17 mouse cellular contexts compared by ENCODE assay signal in the genomic region with DNA sequence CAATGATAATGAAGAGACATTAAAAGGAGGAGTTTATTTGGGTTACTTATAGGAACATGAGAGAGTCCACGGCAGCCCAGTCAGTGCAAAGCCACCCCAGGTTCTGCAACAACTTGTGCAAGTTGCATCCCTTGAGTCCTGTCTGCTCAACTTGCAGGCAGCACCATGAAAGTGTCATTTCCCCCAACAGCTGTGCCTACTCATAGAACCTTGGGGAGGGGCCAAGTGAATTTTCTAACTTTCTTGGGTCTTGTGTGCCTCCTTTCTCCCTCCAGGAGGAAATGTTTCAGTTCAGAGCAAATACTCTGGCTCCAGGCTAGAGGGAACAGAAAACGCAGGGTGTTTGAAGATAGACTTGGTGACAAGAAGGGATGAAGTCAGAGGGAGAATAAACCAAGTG.
DNase-seq lines count a peak whose midpoint lies in the region; ATAC-seq and TF ChIP-seq lines count a peak whose summit lies in the region.
"Had no signal": no experiment of that assay in that cellular context is flagged by ENCODE, and none has a peak within 500 bp of the region (broad histone marks: within the 10 kb centered on the region; RNA-seq: fewer than 3 reads in every experiment).

No protein-coding gene starts in this region.

- no peak overlapping the region for H3K27ac ChIP-seq in heart, embryonic 12.5 days (ENCODE audit: poor library complexity, severe bottlenecking)
- H3K27ac ChIP-seq in lung, postnatal 0 days (ENCODE audit: low read length) = no peak overlapping the region
- peak overlapping the region; percentile 10; the same call in 1 of the 2 replicates for H3K27ac ChIP-seq in stomach, embryonic 16.5 days (ENCODE audit: low read length)
- H3K27ac ChIP-seq in liver, postnatal 0 days (ENCODE audit: low read depth) = no peak overlapping the region
- H3K27ac ChIP-seq: forebrain, embryonic 13.5 days; heart, embryonic 15.5 days; hindbrain, embryonic 15.5 days; limb, embryonic 10.5 days; liver, embryonic 14.5 days; neural tube, embryonic 12.5 days had no signal

- no peak for TF ChIP-seq EP300 in lung, postnatal 0 days (IDR thresholded peaks at IDR 0.05)
- TF ChIP-seq EP300 in liver, postnatal 0 days (IDR thresholded peaks at IDR 0.05; ENCODE audit: low read depth) = no peak

- ATAC-seq in heart, embryonic 12.5 days (ENCODE audit: insufficient number of reproducible peaks, low FRiP score) = no peak
- ATAC-seq in lung, postnatal 0 days = no peak
- ATAC-seq in stomach, embryonic 16.5 days (ENCODE audit: insufficient read depth, low FRiP score) = no peak
- no peak for ATAC-seq in liver, postnatal 0 days
- ATAC-seq: forebrain, embryonic 13.5 days had no signal

- no peak overlapping the region for H3K4me3 ChIP-seq in heart, embryonic 12.5 days
- no peak overlapping the region for H3K4me3 ChIP-seq in lung, postnatal 0 days (ENCODE audit: low read depth, low read length)
- no peak overlapping the region for H3K4me3 ChIP-seq in stomach, embryonic 16.5 days (replicated peaks; ENCODE audit: low read length)
- H3K4me3 ChIP-seq in liver, postnatal 0 days (ENCODE audit: low read depth, low read length) = no peak overlapping the region
- H3K4me3 ChIP-seq: forebrain, embryonic 13.5 days; heart, embryonic 15.5 days; hindbrain, embryonic 15.5 days; limb, embryonic 10.5 days; neural tube, embryonic 12.5 days had no signal

- TF ChIP-seq CTCF in lung, postnatal 0 days (IDR thresholded peaks at IDR 0.05) = no peak
- TF ChIP-seq CTCF in liver, postnatal 0 days (IDR thresholded peaks at IDR 0.05; ENCODE audit: low read depth) = no peak

- no peak overlapping the region for H3K9ac ChIP-seq in heart, embryonic 12.5 days
- H3K9ac ChIP-seq in lung, postnatal 0 days (replicated peaks; ENCODE audit: low read depth) = no peak overlapping the region
- no peak overlapping the region for H3K9ac ChIP-seq in stomach, embryonic 16.5 days (ENCODE audit: low read length)
- no peak overlapping the region for H3K9ac ChIP-seq in liver, postnatal 0 days (replicated peaks)
- H3K9ac ChIP-seq: forebrain, embryonic 13.5 days; heart, embryonic 15.5 days; hindbrain, embryonic 15.5 days; liver, embryonic 14.5 days; neural tube, embryonic 12.5 days had no signal

- 56% methylated on average over 2 of the region's 2 CpGs for WGBS in heart, embryonic 12.5 days
- WGBS in lung, postnatal 0 days = 52% methylated on average over 2 of the region's 2 CpGs
- 59% methylated on average over 2 of the region's 2 CpGs for WGBS in stomach, embryonic 16.5 days
- WGBS in liver, postnatal 0 days (ENCODE audit: insufficient replicate concordance) = 81% methylated on average over 2 of the region's 2 CpGs

- peak; percentile 95 for DNase-seq in heart, adult 11 months
- peak; percentile 35 for DNase-seq in lung, postnatal 0 days (ENCODE audit: low spot score)
- no peak for DNase-seq in lung, adult 18-20 months
- DNase-seq in kidney, postnatal 10 days = peak; percentile 73
- DNase-seq in cerebellum, adult 11 months = no peak
- DNase-seq in liver, postnatal 0 days = no peak
- DNase-seq: adrenal gland, postnatal 10 days; cerebellum, postnatal 10 days; layer of hippocampus, postnatal 36 days had no signal

- peaks cover 5% of the 10 kb centered on the region for H3K27me3 ChIP-seq in heart, embryonic 12.5 days (replicated peaks)
- H3K27me3 ChIP-seq in lung, postnatal 0 days (replicated peaks; ENCODE audit: insufficient read depth, low read length) = no peaks in the 10 kb centered on the region
- H3K27me3 ChIP-seq in stomach, embryonic 16.5 days (ENCODE audit: control insufficient read depth, insufficient read depth, low read length) = no peaks in the 10 kb centered on the region
- H3K27me3 ChIP-seq in liver, postnatal 0 days (ENCODE audit: insufficient read depth, low read length) = no peaks in the 10 kb centered on the region
- H3K27me3 ChIP-seq: forebrain, embryonic 13.5 days; heart, embryonic 15.5 days; hindbrain, embryonic 15.5 days; neural tube, embryonic 12.5 days had no signal

- no peak overlapping the region for H3K4me2 ChIP-seq in heart, embryonic 12.5 days
- H3K4me2 ChIP-seq in lung, postnatal 0 days (replicated peaks; ENCODE audit: low read depth, low read length) = no peak overlapping the region
- H3K4me2 ChIP-seq in stomach, embryonic 16.5 days (ENCODE audit: low read depth, low read length) = no peak overlapping the region
- H3K4me2 ChIP-seq in liver, postnatal 0 days (ENCODE audit: low read depth, low read length) = no peak overlapping the region
- H3K4me2 ChIP-seq: forebrain, embryonic 13.5 days; heart, embryonic 15.5 days; hindbrain, embryonic 15.5 days; neural tube, embryonic 12.5 days had no signal

- no peaks in the 10 kb centered on the region for H3K9me3 ChIP-seq in heart, embryonic 12.5 days (replicated peaks)
- no peaks in the 10 kb centered on the region for H3K9me3 ChIP-seq in lung, postnatal 0 days (ENCODE audit: low read length)
- no peaks in the 10 kb centered on the region for H3K9me3 ChIP-seq in stomach, embryonic 16.5 days (replicated peaks; ENCODE audit: control insufficient read depth, low read length)
- H3K9me3 ChIP-seq in liver, postnatal 0 days (ENCODE audit: low read length) = no peaks in the 10 kb centered on the region
- H3K9me3 ChIP-seq: forebrain, embryonic 13.5 days; heart, embryonic 15.5 days; hindbrain, embryonic 15.5 days; limb, embryonic 10.5 days; neural tube, embryonic 12.5 days had no signal

- peaks cover 13% of the 10 kb centered on the region for H3K4me1 ChIP-seq in heart, embryonic 12.5 days (replicated peaks)
- H3K4me1 ChIP-seq in lung, postnatal 0 days (ENCODE audit: insufficient read depth, low read depth, low read length) = no peaks in the 10 kb centered on the region
- peaks cover 12% of the 10 kb centered on the region; the same call in 1 of the 2 replicates for H3K4me1 ChIP-seq in stomach, embryonic 16.5 days (ENCODE audit: control insufficient read depth, insufficient read depth, low read length)
- no peaks in the 10 kb centered on the region for H3K4me1 ChIP-seq in liver, postnatal 0 days (ENCODE audit: insufficient read depth)
- H3K4me1 ChIP-seq: limb, embryonic 10.5 days; neural tube, embryonic 12.5 days had no signal

- H3K36me3 ChIP-seq in heart, embryonic 12.5 days = no peaks in the 10 kb centered on the region
- H3K36me3 ChIP-seq in lung, postnatal 0 days (ENCODE audit: insufficient read depth, low read length) = no peaks in the 10 kb centered on the region
- H3K36me3 ChIP-seq in stomach, embryonic 16.5 days (ENCODE audit: control insufficient read depth, insufficient read depth, low read length) = no peaks in the 10 kb centered on the region
- no peaks in the 10 kb centered on the region for H3K36me3 ChIP-seq in liver, postnatal 0 days (replicated peaks; ENCODE audit: insufficient read depth, low read length)
- H3K36me3 ChIP-seq: heart, embryonic 15.5 days; hindbrain, embryonic 15.5 days; limb, embryonic 10.5 days; neural tube, embryonic 12.5 days had no signal

Comparison
In these comparisons a context has a peak if more than half of its experiments do, and no peak if none do; other contexts are left out.
1. DNase-seq: peak in heart, adult 11 months (single experiment), lung, postnatal 0 days (single experiment) and kidney, postnatal 10 days (single experiment); none in lung, adult 18-20 months (0 of 2), cerebellum, adult 11 months (single experiment) and liver, postnatal 0 days (single experiment).